20 mouse cellular contexts compared by ENCODE assay signal in genomic region chr5:113726618-113727017, GRCm38 (mm10). TPM values are rescaled to one million over a fixed set of nuclear protein-coding genes. Genes with fewer than 3 reads are reported as not detected.
"Had no signal": no experiment of that assay in that cellular context is flagged by ENCODE, and none has a peak within 500 bp of the region (broad histone marks: within the 10 kb centered on the region; RNA-seq: fewer than 3 reads in every experiment).

No protein-coding gene starts in this region.

- H3K4me2 ChIP-seq: limb, embryonic 12.5 days; liver, embryonic 13.5 days; lung, embryonic 15.5 days; midbrain, embryonic 11.5 days; midbrain, embryonic 15.5 days; neural tube, embryonic 12.5 days had no signal

- H3K27ac ChIP-seq: limb, embryonic 12.5 days; liver, embryonic 13.5 days; lung, embryonic 15.5 days; macrophage; midbrain, embryonic 15.5 days; neural tube, embryonic 12.5 days had no signal

- H3K9me3 ChIP-seq: limb, embryonic 12.5 days; liver, embryonic 13.5 days; lung, embryonic 15.5 days; midbrain, embryonic 15.5 days; neural tube, embryonic 12.5 days had no signal

- H3K9ac ChIP-seq: limb, embryonic 12.5 days; liver, embryonic 13.5 days; liver, postnatal 0 days; lung, embryonic 15.5 days; midbrain, embryonic 15.5 days; neural tube, embryonic 12.5 days had no signal

- H3K36me3 ChIP-seq: limb, embryonic 12.5 days; liver, embryonic 13.5 days; lung, embryonic 15.5 days; midbrain, embryonic 15.5 days; neural tube, embryonic 12.5 days had no signal

- ATAC-seq: liver, postnatal 0 days; midbrain, embryonic 15.5 days had no signal

- DNase-seq: kidney, postnatal 36 days; layer of hippocampus, adult 9-11 months; liver; liver, embryonic 13.5 days; liver, postnatal 0 days; lung, postnatal 14 days; thymus, adult 18-20 months; thymus, postnatal 14 days had no signal

- H3K27me3 ChIP-seq: lung, embryonic 15.5 days; midbrain, embryonic 15.5 days; neural tube, embryonic 12.5 days had no signal

- H3K4me3 ChIP-seq: limb, embryonic 12.5 days; liver, embryonic 13.5 days; lung, embryonic 15.5 days; megakaryocyte, embryonic 14.5 days; midbrain, embryonic 15.5 days; neural tube, embryonic 12.5 days had no signal

- H3K4me1 ChIP-seq: liver, embryonic 13.5 days; lung, embryonic 15.5 days had no signal

RNA-seq across cellular contexts. Expression of gene 1700069L16Rik, which starts 2.0 kb away (rescaled TPM):
- total RNA-seq: layer of hippocampus, adult 18-20 months; left cerebral cortex, postnatal 36 days; monocyte, adult 5-6 weeks; neutrophil, adult 5-6 weeks had no signal
- polyA plus RNA-seq: limb, embryonic 12.5 days; liver, embryonic 13.5 days; liver, postnatal 0 days; lung, embryonic 15.5 days; macrophage; midbrain, embryonic 11.5 days; midbrain, embryonic 15.5 days; neural tube, embryonic 12.5 days; stomach, embryonic 14.5 days had no signal
